Mouse (Mus musculus) small intestine, adult 10 weeks (tissue): ENCODE data around the gene Wdr73. TPM values are rescaled to one million over a fixed set of nuclear protein-coding genes. Genes with fewer than 3 reads are reported as not detected.

Experiments used
- polyA plus RNA-seq: library from polyadenylated mRNA; stranded (reverse); fragments of 350-450 nt; fragmentation: Illumina TruSeq; extraction: RNeasy Lipid Tissue Mini Kit (QIAGEN cat#74804); gene quantifications from one replicate; pipeline ENCODE4 v1.2.3, GENCODE M21; 2014; ENCODE audit warnings: low replicate concordance

The Wdr73 gene
- polyA plus RNA-seq, result 7.5 TPM

DNA sequence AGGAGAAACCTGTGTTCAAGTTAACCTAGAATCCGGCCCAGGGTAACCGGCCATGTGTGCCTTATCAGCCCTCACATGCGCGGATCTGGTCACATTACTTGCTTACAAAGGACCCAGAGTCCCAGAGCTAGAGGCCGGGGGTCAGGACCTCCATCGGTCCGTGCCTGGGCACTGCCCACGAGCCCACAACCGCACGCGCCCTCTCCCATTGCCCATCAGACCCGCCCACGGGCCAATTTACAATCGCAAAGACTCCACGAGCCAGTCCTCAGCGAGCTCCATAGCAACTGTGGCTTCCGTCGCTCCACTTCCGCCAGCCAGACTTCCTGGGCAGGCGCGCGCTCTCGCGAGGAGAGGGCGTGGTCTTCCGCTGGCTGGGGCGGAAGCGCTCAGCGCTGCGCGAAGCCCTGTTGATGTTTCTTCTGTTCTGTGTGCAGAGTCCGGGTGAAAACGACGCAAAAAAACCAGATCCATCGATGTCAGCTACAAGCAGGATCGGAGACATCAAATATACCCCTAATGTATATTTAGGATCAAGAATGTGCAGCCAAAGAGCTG is at the start of gene Wdr73:
TSS of gene Wdr73 (minus strand) at position 326 of the 558 bp plus-strand sequence.

GRCm38 (mm10) chr7:80947445-80948350 is 46.6 kb upstream of the Wdr73 start, which contains the start of gene Sec11a:
Gene Sec11a (minus strand): TSS chr7:80947780.

GRCm38 (mm10) chr7:80904921-80905515 is 3.9 kb upstream of the Wdr73 start, which contains the start of gene Nmb:
Gene Nmb (minus strand): TSS chr7:80905076.

GRCm38 (mm10) chr7:80860729-80861274 is 40.3 kb downstream of the Wdr73 start, which contains the start of gene Zscan2:
Gene Zscan2 (plus strand): TSS chr7:80860920.

Other genes starting within 250 kb of the Wdr73 start
- gene Crtc3, start 212.4 kb downstream of the Wdr73 start, polyA plus RNA-seq, result 1.5 TPM
- gene Iqgap1, start 75.3 kb downstream of the Wdr73 start, polyA plus RNA-seq, result 50.0 TPM
- not detected for gene Zscan2, start 40.3 kb downstream of the Wdr73 start, polyA plus RNA-seq
- not detected for gene Nmb, start 3.8 kb upstream of the Wdr73 start, polyA plus RNA-seq
- gene Sec11a, start 46.5 kb upstream of the Wdr73 start, polyA plus RNA-seq, result 154 TPM
- 6.2 TPM for gene Zfp592, start 92.4 kb upstream of the Wdr73 start, polyA plus RNA-seq
- gene Alpk3, start 156.3 kb upstream of the Wdr73 start, polyA plus RNA-seq, result not detected
- gene Slc28a1, start 213.5 kb upstream of the Wdr73 start, polyA plus RNA-seq, result 1.2 TPM